In the genomic region with DNA sequence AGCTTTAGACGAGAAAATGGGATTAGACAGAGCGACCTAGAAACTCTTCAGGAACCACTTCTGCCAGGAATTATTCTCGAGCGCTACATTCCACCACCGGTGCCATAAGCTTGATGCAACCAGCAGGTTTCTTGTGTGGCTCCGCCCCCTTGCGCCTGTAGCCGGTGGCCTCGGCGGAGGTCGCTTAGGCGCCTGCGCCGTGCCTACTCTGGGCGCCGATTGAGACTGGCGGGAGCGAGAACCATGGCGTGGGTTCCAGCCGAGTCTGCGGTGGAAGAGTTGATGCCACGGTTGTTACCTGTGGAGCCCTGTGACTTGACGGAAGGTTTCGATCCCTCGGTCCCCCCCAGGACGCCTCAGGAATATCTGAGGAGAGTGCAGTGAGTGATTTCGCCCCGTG, we compare ENCODE assay signal across 8 mouse cellular contexts. TPM values are rescaled to one million over a fixed set of nuclear protein-coding genes. Genes with fewer than 3 reads are reported as not detected.
DNase-seq lines count a peak whose midpoint lies in the region; ATAC-seq and TF ChIP-seq lines count a peak whose summit lies in the region.

A gene (plus strand): TSS at position 160 of the 400 bp plus-strand sequence.

- peak within 1 kb of the TSS; percentile 90 for H3K4me3 ChIP-seq in hindbrain, embryonic 15.5 days

- CTCF ChIA-PET in Patski (lab: Charles Lee) = no interaction called here

- peak within 1 kb of the TSS; percentile 69 for H3K9ac ChIP-seq in hindbrain, embryonic 15.5 days

- peaks cover 37% of the 10 kb centered on the region for H3K4me1 ChIP-seq in hindbrain, embryonic 15.5 days (replicated peaks)

- in situ Hi-C loops in Patski (cut with MboI; ENCODE audit: low pct_unique_long_range_greater_than_20kb) = no loop called here

- H3K27ac ChIP-seq in hindbrain, embryonic 15.5 days (replicated peaks) = peak within 1 kb of the TSS; percentile 80

- H3K4me2 ChIP-seq in hindbrain, embryonic 15.5 days = peak within 1 kb of the TSS; percentile 82

- DNase-seq in Patski (ENCODE audit: low read depth, low spot score) = no peak
- peak; percentile 93 to 94 for DNase-seq in cerebellum, postnatal 14 days
- DNase-seq in frontal cortex, postnatal 25 days (ENCODE audit: low spot score in 2 of 2) = peak; percentile 74 to 83
- DNase-seq in left cerebral cortex, adult 11 months (ENCODE audit: low spot score) = peak; percentile 90
- peak; percentile 93 to 95 for DNase-seq in lung, postnatal 4 days
- DNase-seq in retina, postnatal 7 days (ENCODE audit: low read depth, low spot score) = peak; percentile 80
- DNase-seq in urinary bladder, adult 2 months (ENCODE audit: low spot score) = peak; percentile 76

- H3K36me3 ChIP-seq in hindbrain, embryonic 15.5 days = peaks cover 7% of the 10 kb centered on the region; the same call in 1 of the 2 replicates

- H3K27me3 ChIP-seq in Patski = no peaks in the 10 kb centered on the region
- H3K27me3 ChIP-seq in hindbrain, embryonic 15.5 days = no peaks in the 10 kb centered on the region

- TF ChIP-seq CTCF in Patski (IDR thresholded peaks at IDR 0.05) = no peak

- ATAC-seq in Patski = peak; percentile 61
- ATAC-seq in hindbrain, embryonic 15.5 days (ENCODE audit: low FRiP score, low read depth) = peak; percentile 78

- WGBS in hindbrain, embryonic 15.5 days = under 1% methylated on average over 28 of the region's 28 CpGs

- POLR2A ChIA-PET in Patski (lab: Charles Lee) = interaction anchor here (0.6 to 1.3 kb wide), 2 partner anchors 34 to 207 kb away, joined by 3 to 4 read pairs; a partner anchor contains a TSS

- H3K9me3 ChIP-seq in hindbrain, embryonic 15.5 days = no peaks in the 10 kb centered on the region

RNA-seq across cellular contexts. Expression of the gene that starts here (rescaled TPM):
- polyA plus RNA-seq in Patski (2021) = 13.9 TPM
- polyA plus RNA-seq in hindbrain, embryonic 15.5 days (2015; fragmentation: Nextera tagmentation; extraction: Ambion mirVana) = 15.0 and 15.7 TPM in 2 replicates
- polyA plus RNA-seq in urinary bladder, adult 2 months (2012; rRNA removed) = 7.7 and 8.5 TPM in 2 replicates
